Mouse (Mus musculus) ES-Bruce4 (cell line): ENCODE measurements at regions not wholly inside any gene's neighbourhood (a gene's known extent, or its start where the extent isn't known, plus 50 kb on each side); places are given as distances from the start of the nearest gene placed in this dataset.

Experiments used
- CTCF ChIP-seq: IDR thresholded peaks from one replicate; pipeline ENCODE4 v1.8.1; 2011; ENCODE audit warnings: low read depth, low read length
- POLR2A ChIP-seq: IDR thresholded peaks from one replicate; pipeline ENCODE4 v1.8.1; 2011; ENCODE audit warnings: low read length; ENCODE audit not compliant: insufficient read depth

DNA sequence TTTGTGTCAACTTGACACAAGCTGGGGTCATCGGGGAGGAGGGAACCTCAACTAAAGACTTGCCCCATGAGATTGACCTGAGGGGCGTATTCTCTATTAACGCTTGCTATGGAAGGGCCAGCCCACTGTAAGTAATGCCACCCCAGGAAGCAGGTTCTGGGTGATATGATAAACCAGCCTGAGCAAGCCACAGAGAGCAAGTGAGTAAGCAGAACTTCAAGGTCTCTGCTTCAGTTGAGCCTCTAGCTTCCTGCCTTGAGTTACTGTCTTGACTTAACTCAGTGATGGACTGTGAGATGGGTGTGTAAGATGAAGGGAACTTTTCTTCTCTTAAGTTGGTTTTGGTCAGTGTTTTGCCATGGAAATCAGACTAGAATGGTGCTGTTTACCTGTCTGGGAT is 175.2 kb downstream of the 1700010I14Rik start:
- no peak for TF ChIP-seq CTCF
- no peak for TF ChIP-seq POLR2A
